Mouse (Mus musculus): ENCODE measurements around the gene Gm17402.

GRCm38 (mm10) chr3:67344599-67344998 lies 30.4 kb downstream of the Gm17402 start:
- TF ChIP-seq POLR2A (IDR thresholded peaks at IDR 0.05; ENCODE audit: extremely low read depth, insufficient read depth, low read length) (no peak), CTCF (IDR thresholded peaks at IDR 0.05; ENCODE audit: extremely low read depth, insufficient read depth, low read length) (peak; percentile 80)
